Mouse (Mus musculus): ENCODE data around the gene Gsta4.
"Not testable (repeated sequence)": the region's sequence is repeated elsewhere in the genome, so short reads cannot be mapped to it uniquely, and the experiment has no call there.

Gene Gsta4

GRCm38 (mm10) chr9:78182474-78182873, at the start of gene Gsta4:
TSS of gene Gsta4 (plus strand) at chr9:78182774.
- not testable (repeated sequence) for DNase-seq

- DNase-seq, result no peak
Observed at GRCm38 (mm10) chr9:78135658-78136057, 46.9 kb upstream of the Gsta4 start.

GRCm38 (mm10) chr9:78138044-78138676, 44.4 kb upstream of the Gsta4 start:
- peak in 1 of 2 experiments; percentile 16 for DNase-seq

- DNase-seq, result peak in 1 of 2 experiments; percentile 13
Observed at GRCm38 (mm10) chr9:78139463-78139862, 43.1 kb upstream of the Gsta4 start.

- no peak for DNase-seq
Observed at GRCm38 (mm10) chr9:78146099-78146498, 36.5 kb upstream of the Gsta4 start.

- no peak for DNase-seq
Observed at GRCm38 (mm10) chr9:78146627-78147026, 35.9 kb upstream of the Gsta4 start.

- DNase-seq, result no peak
Observed at GRCm38 (mm10) chr9:78148149-78148548, 34.4 kb upstream of the Gsta4 start.

- DNase-seq, result peak in 1 of 2 experiments; percentile 13
Observed at GRCm38 (mm10) chr9:78149770-78150169, 32.8 kb upstream of the Gsta4 start.

GRCm38 (mm10) chr9:78154211-78154977, 28.2 kb upstream of the Gsta4 start:
- no peak for DNase-seq

GRCm38 (mm10) chr9:78157221-78157620, 25.4 kb upstream of the Gsta4 start:
- DNase-seq, result no peak

- DNase-seq, result no peak
Observed at GRCm38 (mm10) chr9:78163291-78163690, 19.3 kb upstream of the Gsta4 start.

GRCm38 (mm10) chr9:78164741-78165140, 17.8 kb upstream of the Gsta4 start:
- DNase-seq, result no peak

GRCm38 (mm10) chr9:78165454-78165853, 17.1 kb upstream of the Gsta4 start:
- DNase-seq, result no peak

GRCm38 (mm10) chr9:78166694-78167452, 15.7 kb upstream of the Gsta4 start:
- DNase-seq, result no peak

- no peak for DNase-seq
Observed at GRCm38 (mm10) chr9:78167453-78167969, 15.1 kb upstream of the Gsta4 start.

- no peak for DNase-seq
Observed at GRCm38 (mm10) chr9:78168864-78169263, 13.7 kb upstream of the Gsta4 start.

GRCm38 (mm10) chr9:78174016-78174415, 8.6 kb upstream of the Gsta4 start:
- no peak for DNase-seq

GRCm38 (mm10) chr9:78174925-78175276, 7.7 kb upstream of the Gsta4 start:
- DNase-seq, result not testable (repeated sequence)

- peak; percentile 98 to 100 for DNase-seq
Observed at GRCm38 (mm10) chr9:78175277-78176200, 7.0 kb upstream of the Gsta4 start.

GRCm38 (mm10) chr9:78176201-78176727, 6.3 kb upstream of the Gsta4 start:
- peak; percentile 77 to 78 for DNase-seq

GRCm38 (mm10) chr9:78176831-78177230, 5.7 kb upstream of the Gsta4 start:
- peak; percentile 17 to 27 for DNase-seq

- no peak for DNase-seq
Observed at GRCm38 (mm10) chr9:78178197-78178596, 4.4 kb upstream of the Gsta4 start.

All from kidney, postnatal 36 days (tissue).